Mouse (Mus musculus) liver, embryonic 13.5 days (tissue): Measurements from ENCODE around the gene Pgam2. TPM values are rescaled to one million over a fixed set of nuclear protein-coding genes. Genes with fewer than 3 reads are reported as not detected.

ENCODE experiments used
- ATAC-seq: fragments of 200-750 bp; cut with Nextera tagmentation; 2 replicates; pipeline ENCODE4 v1.8.0; 2017; ENCODE audit warnings: low read depth, mild to moderate bottlenecking, moderate number of reproducible peaks, moderate library complexity
- DNase-seq: peaks from one replicate; pipeline ENCODE4 v3.0.0; 2022
- H3K27ac ChIP-seq: fragments of 300-500 bp; sonication (generic); 2 replicates; pipeline ENCODE4 v1.5.1; 2015; ENCODE audit warnings: moderate library complexity, mild to moderate bottlenecking, inconsistent platforms
- H3K27me3 ChIP-seq: fragments of 300-500 bp; sonication (generic); 2 replicates; pipeline ENCODE4 v1.6.1; 2015; ENCODE audit warnings: mild to moderate bottlenecking, inconsistent platforms
- H3K36me3 ChIP-seq: fragments of 300-500 bp; sonication (generic); 2 replicates; pipeline ENCODE4 v1.6.1; 2015; ENCODE audit warnings: mild to moderate bottlenecking, inconsistent platforms
- H3K4me1 ChIP-seq: fragments of 300-500 bp; sonication (generic); replicated peaks from 2 replicates; pipeline ENCODE4 v1.6.1; 2015; ENCODE audit warnings: inconsistent platforms
- H3K4me2 ChIP-seq: fragments of 300-500 bp; sonication (generic); 2 replicates; pipeline ENCODE4 v1.6.1; 2015; ENCODE audit warnings: inconsistent platforms, mild to moderate bottlenecking, moderate library complexity
- H3K4me3 ChIP-seq: fragments of 300-500 bp; sonication (generic); replicated peaks from 2 replicates; pipeline ENCODE4 v1.5.1; 2015; ENCODE audit warnings: mild to moderate bottlenecking, inconsistent platforms
- H3K9ac ChIP-seq: fragments of 300-500 bp; sonication (generic); 2 replicates; pipeline ENCODE4 v1.6.1; 2015; ENCODE audit warnings: mild to moderate bottlenecking, inconsistent platforms
- H3K9me3 ChIP-seq: fragments of 300-500 bp; sonication (generic); replicated peaks from 2 replicates; pipeline ENCODE4 v1.6.1; 2016; ENCODE audit warnings: inconsistent platforms
- WGBS: fragments of 180-500 bp; shearing (Covaris S2); methylation state at CpG from one replicate; pipeline ENCODE4 v1.1.7; 2015; ENCODE audit not compliant: insufficient replicate concordance; 5-methylcytosine and 5-hydroxymethylcytosine counted together
- polyA plus RNA-seq: library from polyadenylated mRNA; unstranded; fragments of >200 nt; fragmentation: Nextera tagmentation; extraction: Ambion mirVana; gene quantifications from 2 replicates; pipeline ENCODE4 v1.2.1, GENCODE M21; 2015

Gene Pgam2
- polyA plus RNA-seq, 1 experiment from 2014 or later: 1.7 TPM

- 72% methylated on average over 9 of the region's 9 CpGs for WGBS
- Histone ChIP-seq H3K27ac (no peak overlapping the region), H3K36me3 (no peaks in the 10 kb centered on the region), H3K9me3 (no peaks in the 10 kb centered on the region), H3K9ac (no peak overlapping the region), H3K4me1 (peaks cover 10% of the 10 kb centered on the region), H3K27me3 (no peaks in the 10 kb centered on the region), H3K4me3 (no peak overlapping the region), H3K4me2 (no peak overlapping the region)
- ATAC-seq: no peak
- no peak for DNase-seq
These were observed 4.4 kb upstream of the Pgam2 start for GRCm38 (mm10) chr11:5807956-5808355.

GRCm38 (mm10) chr11:5805711-5806110 lies 2.2 kb upstream of the Pgam2 start:
- WGBS: 37% methylated on average over 3 of the region's 3 CpGs
- no peak overlapping the region for H3K4me2 ChIP-seq
- ATAC-seq (no peak), DNase-seq (no peak)
- H3K36me3 ChIP-seq: peaks cover under 1% of the 10 kb centered on the region; the same call in 1 of the 2 replicates
- H3K4me1 ChIP-seq: peaks cover 24% of the 10 kb centered on the region
- H3K9me3 ChIP-seq: no peaks in the 10 kb centered on the region
- no peak overlapping the region for H3K27ac ChIP-seq
- no peaks in the 10 kb centered on the region for H3K27me3 ChIP-seq
- no peak overlapping the region for H3K9ac ChIP-seq
- H3K4me3 ChIP-seq: no peak overlapping the region

GRCm38 (mm10) chr11:5804174-5804573 lies 641 bp upstream of the Pgam2 start:
- H3K9me3 ChIP-seq: no peaks in the 10 kb centered on the region
- H3K27me3 ChIP-seq: no peaks in the 10 kb centered on the region
- H3K4me1 ChIP-seq: peaks cover 24% of the 10 kb centered on the region
- H3K4me3 ChIP-seq: no peak overlapping the region
- DNase-seq (no peak), ATAC-seq (no peak)
- H3K9ac ChIP-seq: no peak overlapping the region
- H3K36me3 ChIP-seq: peaks cover 16% of the 10 kb centered on the region
- 65% methylated on average over 5 of the region's 5 CpGs for WGBS
- no peak overlapping the region for H3K27ac ChIP-seq
- H3K4me2 ChIP-seq: no peak overlapping the region

GRCm38 (mm10) chr11:5802457-5803217 lies 896 bp downstream of the Pgam2 start:
- H3K9ac ChIP-seq: no peak overlapping the region
- H3K27me3 ChIP-seq: no peaks in the 10 kb centered on the region
- H3K4me1 ChIP-seq: peaks cover 24% of the 10 kb centered on the region
- H3K36me3 ChIP-seq: peaks cover 30% of the 10 kb centered on the region
- H3K4me2 ChIP-seq: no peak overlapping the region
- DNase-seq: no peak
- H3K27ac ChIP-seq: no peak overlapping the region
- ATAC-seq: no peak
- no peaks in the 10 kb centered on the region for H3K9me3 ChIP-seq
- WGBS: 57% methylated on average over 8 of the region's 8 CpGs
- no peak overlapping the region for H3K4me3 ChIP-seq

- no peak overlapping the region for H3K27ac ChIP-seq
- H3K27me3 ChIP-seq: no peaks in the 10 kb centered on the region
- H3K9me3 ChIP-seq: no peaks in the 10 kb centered on the region
- H3K36me3 ChIP-seq: peaks cover 36% of the 10 kb centered on the region
- H3K4me2 ChIP-seq: no peak overlapping the region
- peaks cover 24% of the 10 kb centered on the region for H3K4me1 ChIP-seq
- ATAC-seq (no peak), DNase-seq (no peak)
- no peak overlapping the region for H3K9ac ChIP-seq
- no peak overlapping the region for H3K4me3 ChIP-seq
- 64% methylated on average over 12 of the region's 12 CpGs for WGBS
These were observed 1.5 kb downstream of the Pgam2 start for GRCm38 (mm10) chr11:5802005-5802404.

DNA sequence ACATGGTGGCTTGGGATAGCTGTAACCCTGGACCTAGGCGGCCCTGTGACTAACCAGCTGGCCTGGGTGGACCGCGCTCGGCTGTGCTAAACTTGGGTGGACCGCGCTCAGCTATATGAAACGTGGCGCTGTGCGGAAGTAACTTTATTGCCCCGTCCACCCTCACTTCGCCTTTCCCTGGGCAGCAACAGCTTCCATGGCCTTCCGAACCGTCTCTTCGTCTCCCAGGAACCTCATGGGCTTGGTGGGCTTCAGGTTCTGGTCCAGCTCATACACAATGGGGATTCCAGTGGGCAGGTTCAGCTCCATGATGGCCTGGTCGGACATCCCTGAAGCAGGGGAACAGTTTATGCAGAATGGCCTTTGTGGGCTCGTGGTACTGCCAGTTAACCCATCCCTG lies 2.0 kb downstream of the Pgam2 start:
- Histone ChIP-seq H3K4me2 (no peak overlapping the region), H3K9ac (no peak overlapping the region), H3K9me3 (no peaks in the 10 kb centered on the region), H3K4me1 (peaks cover 24% of the 10 kb centered on the region), H3K27me3 (no peaks in the 10 kb centered on the region), H3K36me3 (peaks cover 41% of the 10 kb centered on the region), H3K27ac (no peak overlapping the region), H3K4me3 (no peak overlapping the region)
- DNase-seq: no peak
- 84% methylated on average over 16 of the region's 16 CpGs for WGBS
- no peak for ATAC-seq

GRCm38 (mm10) chr11:5799621-5800490 lies 3.7 kb downstream of the Pgam2 start:
- DNase-seq (no peak), ATAC-seq (no peak)
- Histone ChIP-seq H3K36me3 (peaks cover 57% of the 10 kb centered on the region), H3K4me1 (peaks cover 24% of the 10 kb centered on the region), H3K27me3 (no peaks in the 10 kb centered on the region), H3K9me3 (no peaks in the 10 kb centered on the region), H3K4me3 (no peak overlapping the region), H3K4me2 (no peak overlapping the region), H3K9ac (no peak overlapping the region), H3K27ac (no peak overlapping the region)
- 79% methylated on average over 17 of the region's 17 CpGs for WGBS

DNA sequence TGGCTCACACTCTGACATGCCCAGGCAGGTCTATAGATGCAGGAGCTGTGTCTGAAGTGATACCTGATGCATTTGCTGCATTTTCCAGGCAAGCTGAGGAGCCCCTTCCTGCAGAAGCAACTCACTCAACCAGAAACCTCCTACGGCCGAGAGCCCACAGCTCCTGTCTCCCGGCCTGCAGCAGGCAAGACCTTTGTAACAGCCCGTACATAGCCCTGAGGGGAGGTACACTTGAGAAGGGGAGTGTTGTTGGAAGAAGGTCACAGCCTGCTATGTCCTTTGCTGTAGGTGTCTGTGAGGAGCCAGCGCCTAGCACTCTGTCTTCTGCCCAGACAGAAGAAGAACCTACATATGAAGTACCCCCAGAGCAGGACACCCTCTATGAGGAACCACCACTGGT lies 5.6 kb downstream of the Pgam2 start:
- peaks cover 74% of the 10 kb centered on the region for H3K36me3 ChIP-seq
- H3K4me2 ChIP-seq: no peak overlapping the region
- no peak overlapping the region for H3K9ac ChIP-seq
- DNase-seq: no peak
- no peak overlapping the region for H3K4me3 ChIP-seq
- ATAC-seq: no peak
- WGBS: 81% methylated on average over 5 of the region's 5 CpGs
- peaks cover 14% of the 10 kb centered on the region for H3K4me1 ChIP-seq
- no peaks in the 10 kb centered on the region for H3K9me3 ChIP-seq
- H3K27me3 ChIP-seq: no peaks in the 10 kb centered on the region
- H3K27ac ChIP-seq: no peak overlapping the region

DNA sequence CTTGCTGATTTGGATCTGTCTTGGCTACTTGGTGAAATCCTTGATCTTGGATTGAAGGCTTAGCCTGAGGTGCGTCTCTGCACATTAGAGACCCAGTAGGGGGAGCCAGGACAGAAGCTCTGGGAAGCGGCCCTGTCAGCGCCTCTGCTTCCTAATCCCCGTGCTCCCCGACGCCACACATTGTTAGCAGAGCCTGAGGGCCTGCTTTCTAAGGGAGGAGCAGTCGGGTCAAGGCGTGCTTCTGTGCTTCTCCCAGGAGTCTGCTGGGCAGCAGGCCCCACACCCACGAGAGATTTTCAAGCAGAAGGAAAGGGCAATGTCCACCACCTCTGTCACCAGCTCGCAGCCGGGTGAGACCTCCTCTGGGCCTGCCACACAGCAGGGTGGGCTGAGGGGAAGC lies 6.2 kb downstream of the Pgam2 start:
- Histone ChIP-seq H3K4me2 (no peak overlapping the region), H3K27ac (no peak overlapping the region), H3K9me3 (no peaks in the 10 kb centered on the region), H3K9ac (no peak overlapping the region), H3K36me3 (peaks cover 80% of the 10 kb centered on the region), H3K4me1 (peaks cover 8% of the 10 kb centered on the region), H3K27me3 (no peaks in the 10 kb centered on the region), H3K4me3 (no peak overlapping the region)
- WGBS: 83% methylated on average over 11 of the region's 11 CpGs
- DNase-seq (no peak), ATAC-seq (no peak)

DNA sequence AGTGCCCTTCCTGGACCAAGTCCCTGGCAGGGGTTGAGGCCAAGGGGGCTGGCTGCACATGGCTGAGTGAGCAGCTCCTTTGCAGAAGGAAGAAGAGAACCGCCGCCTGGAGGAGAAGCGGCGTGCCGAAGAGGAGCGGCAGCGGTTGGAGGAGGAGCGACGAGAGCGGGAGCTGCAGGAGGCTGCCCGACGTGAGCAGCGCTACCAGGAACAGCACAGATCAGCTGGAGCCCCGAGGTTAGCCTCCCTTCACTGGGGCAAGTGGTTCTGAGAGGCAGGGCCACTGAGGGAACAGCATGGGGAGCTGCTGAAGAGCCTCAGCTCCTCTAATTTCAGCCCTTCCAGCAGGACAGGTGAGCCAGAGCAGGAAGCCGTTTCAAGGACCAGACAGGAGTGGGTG lies 6.6 kb downstream of the Pgam2 start:
- Histone ChIP-seq H3K36me3 (peaks cover 84% of the 10 kb centered on the region), H3K27ac (no peak overlapping the region), H3K9ac (no peak overlapping the region), H3K4me1 (peaks cover 4% of the 10 kb centered on the region), H3K27me3 (no peaks in the 10 kb centered on the region), H3K4me2 (no peak overlapping the region), H3K9me3 (no peaks in the 10 kb centered on the region), H3K4me3 (no peak overlapping the region)
- ATAC-seq: no peak
- no peak for DNase-seq
- 89% methylated on average over 15 of the region's 15 CpGs for WGBS

- ATAC-seq (no peak), DNase-seq (no peak)
- Histone ChIP-seq H3K4me2 (no peak overlapping the region), H3K27me3 (no peaks in the 10 kb centered on the region), H3K36me3 (peaks cover 93% of the 10 kb centered on the region), H3K4me1 (peaks cover 4% of the 10 kb centered on the region; the same call in 1 of the 2 replicates), H3K9me3 (no peaks in the 10 kb centered on the region), H3K9ac (no peak overlapping the region), H3K27ac (no peak overlapping the region), H3K4me3 (no peak overlapping the region)
- 84% methylated on average over 7 of the region's 7 CpGs for WGBS
These were observed 7.8 kb downstream of the Pgam2 start for GRCm38 (mm10) chr11:5795706-5796105.
